22 mouse cellular contexts compared by ENCODE assay signal in the genomic region with DNA sequence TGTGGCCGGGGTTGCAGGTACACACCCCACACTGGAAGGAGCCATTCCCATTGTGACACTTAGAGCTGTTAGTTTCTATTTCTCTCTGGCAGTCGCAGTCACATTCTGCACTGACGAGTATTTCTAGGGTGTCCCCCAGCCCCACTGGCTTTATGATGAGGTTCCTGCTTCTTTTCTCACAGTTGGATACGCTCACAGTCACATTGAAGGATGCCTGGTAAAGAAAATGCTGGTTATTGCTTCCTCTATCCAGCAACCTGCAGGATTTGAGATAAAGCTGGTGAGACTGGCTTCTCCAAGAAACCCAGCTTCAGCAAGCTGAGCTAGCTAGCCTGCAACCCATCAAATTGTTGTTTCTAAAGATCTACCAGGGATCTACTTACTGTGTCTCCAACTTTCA.
"Had no signal": no experiment of that assay in that cellular context is flagged by ENCODE, and none has a peak within 500 bp of the region (broad histone marks: within the 10 kb centered on the region; RNA-seq: fewer than 3 reads in every experiment).

No protein-coding gene starts in this region.

- H3K4me3 ChIP-seq: layer of hippocampus, adult 2 months; limb, embryonic 10.5 days; limb, embryonic 13.5 days; liver, embryonic 12.5 days; liver, embryonic 15.5 days; lung, embryonic 15.5 days; midbrain, embryonic 12.5 days; midbrain, embryonic 15.5 days; neural tube, embryonic 13.5 days; stomach, embryonic 15.5 days had no signal

- H3K27me3 ChIP-seq: limb, embryonic 13.5 days; liver, embryonic 12.5 days; liver, embryonic 15.5 days; lung, embryonic 15.5 days; midbrain, embryonic 12.5 days; midbrain, embryonic 15.5 days; neural tube, embryonic 13.5 days; stomach, embryonic 15.5 days had no signal

- ATAC-seq: liver, embryonic 12.5 days; midbrain, embryonic 15.5 days had no signal

- DNase-seq: kidney, adult 18-20 months; kidney, adult 9 months; kidney, postnatal 25 days; layer of hippocampus, adult 9-11 months; liver; lung, adult 18-20 months; lung, postnatal 10 days; lung, postnatal 36 days; retina, postnatal 1 day; right cerebral cortex, postnatal 25 days; spleen, adult 18-20 months; thymus, postnatal 25 days had no signal

- H3K4me2 ChIP-seq: limb, embryonic 13.5 days; liver, embryonic 12.5 days; liver, embryonic 15.5 days; lung, embryonic 15.5 days; midbrain, embryonic 12.5 days; midbrain, embryonic 15.5 days; neural tube, embryonic 13.5 days; stomach, embryonic 15.5 days had no signal

- H3K36me3 ChIP-seq: limb, embryonic 10.5 days; limb, embryonic 13.5 days; liver, embryonic 12.5 days; liver, embryonic 15.5 days; lung, embryonic 15.5 days; midbrain, embryonic 12.5 days; midbrain, embryonic 15.5 days; neural tube, embryonic 13.5 days; stomach, embryonic 15.5 days had no signal
